Mouse (Mus musculus): ENCODE results near the gene Apoa4.

The Apoa4 gene

DNA sequence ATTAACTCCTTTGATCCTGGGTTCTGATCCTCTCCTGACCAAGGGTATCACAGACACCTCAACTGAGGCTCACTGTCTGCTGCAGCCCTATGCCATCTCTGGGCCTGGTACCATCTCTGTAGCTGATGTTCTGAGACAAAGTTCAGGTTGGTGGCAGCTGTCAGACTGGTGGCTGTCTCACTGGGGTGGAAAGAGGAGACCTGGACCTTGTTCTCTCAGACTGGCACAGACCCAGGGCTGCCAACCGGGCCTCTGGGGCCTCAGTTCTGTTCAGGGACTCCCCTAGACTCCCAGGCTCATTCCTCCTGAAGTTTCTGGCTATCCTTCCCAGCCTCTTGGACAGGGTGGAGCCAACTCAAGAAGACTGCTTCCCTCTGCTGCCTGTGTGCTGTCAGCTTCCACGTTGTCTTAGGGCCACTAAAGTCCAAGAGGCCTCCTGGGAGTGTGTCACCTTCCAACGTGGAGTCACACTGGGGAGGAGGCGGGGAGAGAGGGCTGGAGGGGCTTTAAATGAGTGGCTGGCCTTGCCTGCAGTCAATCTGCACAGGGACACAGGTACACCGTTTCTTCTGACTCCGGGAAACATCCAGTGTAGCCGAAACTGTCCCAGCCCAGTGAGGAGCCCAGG lies at the start of gene Apoa4:
Gene Apoa4, plus strand, starts transcription at position 171 of the 628 bp plus-strand sequence.
- no peak for DNase-seq (ENCODE audit: low read depth, low spot score)

DNA sequence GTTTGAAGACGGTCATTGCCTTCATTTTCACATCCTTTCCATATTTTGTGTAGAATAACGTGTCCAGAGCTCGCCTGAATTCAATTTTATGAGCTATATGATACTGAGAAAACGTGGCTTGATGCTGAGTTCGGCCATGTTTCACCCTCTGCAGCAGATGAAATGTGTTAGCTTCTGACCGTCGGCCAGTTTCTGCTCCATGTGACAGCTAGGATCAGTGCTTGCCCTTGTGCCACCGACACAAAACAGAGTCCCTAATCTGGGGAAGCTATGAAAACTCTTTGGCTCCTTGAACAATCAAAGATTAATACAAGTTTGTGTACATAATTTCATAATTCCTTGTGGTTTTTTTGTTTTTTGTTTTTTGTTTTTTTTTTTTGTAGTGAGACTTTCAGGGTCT lies 49.3 kb upstream of the Apoa4 start:
- DNase-seq (ENCODE audit: low read depth, low spot score) = no peak

DNA sequence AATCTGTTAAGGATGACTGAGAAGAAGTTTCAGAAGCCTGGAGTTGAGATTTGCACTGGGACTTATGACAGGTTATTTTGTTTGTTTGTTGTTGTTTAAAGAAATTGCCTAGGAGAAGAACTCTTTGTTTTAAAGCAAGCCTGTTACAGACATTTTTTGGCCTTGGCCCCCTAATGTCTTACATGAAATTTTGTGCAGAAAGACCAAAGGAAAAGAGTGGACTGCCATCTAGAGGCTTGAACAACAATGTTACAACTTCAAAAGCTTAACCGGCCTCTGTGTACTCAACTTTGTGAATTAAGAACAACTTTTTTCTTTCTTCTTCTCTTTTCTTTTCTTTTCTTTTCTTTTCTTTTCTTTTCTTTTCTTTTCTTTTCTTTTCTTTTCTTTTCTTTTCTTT lies 48.9 kb upstream of the Apoa4 start:
- peak; percentile 50 for DNase-seq (ENCODE audit: low read depth, low spot score)

DNA sequence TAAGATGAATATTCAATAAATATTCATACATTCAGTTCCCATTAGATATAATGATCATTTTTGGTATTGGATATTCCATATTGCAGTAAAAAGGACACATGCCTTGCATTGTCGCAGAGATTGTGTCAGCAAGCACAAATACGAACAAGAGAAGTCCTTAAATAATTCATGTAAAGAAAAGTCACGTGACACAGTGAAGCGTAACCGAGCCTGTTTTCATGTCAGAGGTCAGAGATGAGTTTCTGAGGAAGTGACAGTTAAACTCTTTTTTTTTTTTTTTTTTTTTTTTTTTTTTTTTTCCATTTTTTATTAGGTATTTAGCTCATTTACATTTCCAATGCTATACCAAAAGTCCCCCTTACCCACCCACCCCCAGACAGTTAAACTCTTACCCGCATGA lies 47.9 kb upstream of the Apoa4 start:
- DNase-seq (ENCODE audit: low read depth, low spot score) = no peak

DNA sequence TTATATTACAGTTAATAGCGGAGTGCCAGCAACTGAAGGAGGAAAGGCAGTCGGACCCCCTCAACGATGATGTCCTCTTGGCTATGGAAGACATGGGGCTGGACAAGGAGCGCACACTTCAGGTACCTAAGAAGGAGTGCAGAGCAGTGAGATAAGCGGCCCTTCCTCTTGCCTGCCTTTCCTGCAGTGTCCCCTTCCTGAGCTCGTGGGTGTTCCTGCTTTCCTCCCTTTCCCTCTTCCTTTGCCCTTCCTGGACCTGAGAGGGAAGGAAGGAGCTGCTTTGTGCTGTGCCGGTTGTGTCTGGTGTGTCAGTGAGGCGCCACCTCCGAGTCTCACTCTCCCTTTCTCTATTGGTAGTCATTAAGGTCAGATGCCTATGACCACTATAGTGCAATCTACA lies 45.7 kb upstream of the Apoa4 start:
- DNase-seq (ENCODE audit: low read depth, low spot score) = no peak

DNA sequence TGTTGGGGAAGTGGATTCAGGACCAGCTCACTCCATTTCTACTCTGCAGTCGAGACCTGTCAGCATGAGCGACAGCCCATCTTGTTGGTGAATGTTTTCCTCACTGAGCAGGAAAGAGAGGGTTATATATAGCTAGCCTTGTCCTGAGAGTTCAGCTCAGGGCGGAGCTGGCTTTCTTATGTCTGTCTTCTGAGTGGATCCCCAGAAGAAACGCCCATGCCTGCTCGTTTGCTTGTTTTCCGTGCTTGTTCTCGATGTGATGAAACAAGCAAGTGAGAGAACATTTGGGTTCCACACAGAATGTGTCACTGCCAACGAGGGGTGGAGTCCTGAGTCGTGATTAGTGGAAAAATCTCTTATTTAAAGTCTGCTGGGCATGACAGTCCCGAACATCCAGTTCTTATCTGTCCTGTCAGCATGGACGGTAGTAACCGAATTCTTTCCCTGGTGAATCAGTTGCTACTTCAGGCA lies 43.8 kb upstream of the Apoa4 start:
- no peak for DNase-seq (ENCODE audit: low read depth, low spot score)

DNA sequence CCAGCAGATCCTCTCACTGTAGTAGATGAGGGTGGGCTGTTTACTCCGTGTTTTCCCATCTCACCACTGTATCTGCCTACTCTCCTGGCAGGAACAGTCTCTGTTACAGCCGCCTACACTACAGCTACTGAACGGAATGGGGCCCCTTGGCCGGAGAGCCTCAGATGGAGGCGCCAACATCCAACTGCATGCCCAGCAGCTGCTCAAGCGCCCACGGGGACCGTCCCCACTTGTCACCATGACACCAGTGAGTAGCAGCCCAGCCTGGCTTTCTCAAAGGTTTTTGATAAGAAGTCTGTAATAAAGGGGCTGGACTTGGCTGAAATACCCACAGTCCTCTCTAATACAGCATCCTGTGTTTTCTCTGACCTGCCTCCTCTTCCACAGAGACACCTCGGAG lies 42.0 kb upstream of the Apoa4 start:
- no peak for DNase-seq (ENCODE audit: low read depth, low spot score)

DNA sequence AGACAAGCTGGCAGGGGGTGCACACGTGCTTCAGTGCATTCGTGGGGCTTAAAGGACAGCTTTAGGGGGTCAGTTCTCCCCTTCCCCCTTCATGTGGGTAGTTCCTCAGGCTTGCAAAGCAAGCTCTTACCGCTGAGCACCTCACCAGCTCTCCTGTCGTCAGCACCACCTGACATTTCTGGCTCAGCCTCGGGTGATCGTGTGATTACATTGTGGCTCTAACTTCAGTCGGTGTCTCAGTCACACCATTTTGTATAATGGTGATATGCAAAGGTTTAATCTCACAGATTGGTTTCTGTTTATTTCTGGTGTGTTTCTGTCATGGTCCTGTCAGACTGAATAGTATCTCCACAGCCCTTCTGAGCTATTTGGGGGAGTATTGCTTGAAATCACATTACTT lies 41.6 kb upstream of the Apoa4 start:
- DNase-seq (ENCODE audit: low read depth, low spot score) = no peak

DNA sequence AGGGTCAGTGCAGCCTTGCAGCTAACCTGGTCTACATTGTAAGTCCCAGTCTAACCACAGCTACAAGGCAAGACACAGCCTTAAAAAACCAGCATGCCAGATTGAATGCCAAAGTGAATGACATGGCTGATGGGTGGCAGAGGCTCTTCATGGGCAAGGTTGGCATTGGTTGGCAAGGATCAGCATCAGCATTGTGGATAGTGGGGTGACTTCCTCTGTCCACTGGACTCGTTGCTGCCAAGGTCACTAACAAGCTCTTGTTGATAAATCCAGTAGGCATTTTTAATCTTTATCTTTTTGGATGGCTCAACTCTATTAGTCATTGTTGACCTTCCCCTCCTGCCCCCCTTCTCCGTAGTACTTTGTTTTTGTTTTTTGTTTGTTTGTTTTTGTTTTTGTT lies 40.9 kb upstream of the Apoa4 start:
- no peak for DNase-seq (ENCODE audit: low read depth, low spot score)

DNA sequence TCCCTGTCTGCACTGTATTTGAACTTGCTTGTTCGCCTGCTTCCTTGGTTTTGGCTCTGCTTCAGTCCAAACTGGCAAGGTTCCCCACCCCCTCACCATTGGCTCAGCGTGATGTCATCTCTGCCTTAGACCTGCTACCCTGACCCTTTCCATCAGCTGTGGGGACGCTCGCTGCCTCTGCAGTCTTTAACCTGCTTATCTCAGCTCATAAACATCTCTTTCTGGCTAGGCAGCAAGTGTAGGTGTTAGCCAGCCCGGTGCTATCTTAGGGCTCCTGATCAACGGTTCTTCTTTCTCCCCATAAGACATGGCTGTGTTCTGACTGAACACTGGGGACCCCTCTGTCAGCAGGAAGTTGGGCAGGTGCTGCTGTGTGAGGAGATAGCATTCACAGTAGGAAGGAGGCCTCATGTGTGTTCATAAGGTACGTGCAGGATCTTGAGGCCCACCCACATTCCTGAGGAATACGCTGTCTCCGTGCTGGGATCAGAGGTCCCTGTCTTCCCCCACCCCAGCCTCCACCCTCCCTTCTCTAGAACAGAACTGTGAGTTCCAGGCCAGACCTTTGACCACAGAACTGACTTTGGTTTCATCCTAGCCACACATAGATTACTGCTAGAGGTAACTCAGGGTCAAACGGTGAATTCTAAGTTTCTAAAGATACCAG lies 33.5 kb upstream of the Apoa4 start:
- DNase-seq (ENCODE audit: low read depth, low spot score) = no peak

DNA sequence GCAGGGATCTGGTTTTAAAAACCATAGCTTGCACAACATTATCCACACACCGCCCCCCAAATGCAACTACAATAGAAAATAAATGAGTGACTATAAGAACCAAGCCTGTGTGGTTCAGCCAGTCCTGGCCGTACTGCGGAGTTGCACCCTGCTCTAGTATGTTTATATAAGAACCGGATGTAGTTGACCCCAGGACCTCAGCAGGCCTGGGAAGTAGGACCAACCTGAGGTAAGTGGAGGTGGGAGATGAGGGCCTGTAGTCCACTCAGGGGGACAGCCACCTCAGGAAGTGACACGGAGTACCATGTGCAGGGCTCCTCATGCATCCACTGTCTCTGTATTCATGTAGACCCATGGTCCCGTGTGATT lies 33.0 kb upstream of the Apoa4 start:
- DNase-seq (ENCODE audit: low read depth, low spot score) = no peak

DNA sequence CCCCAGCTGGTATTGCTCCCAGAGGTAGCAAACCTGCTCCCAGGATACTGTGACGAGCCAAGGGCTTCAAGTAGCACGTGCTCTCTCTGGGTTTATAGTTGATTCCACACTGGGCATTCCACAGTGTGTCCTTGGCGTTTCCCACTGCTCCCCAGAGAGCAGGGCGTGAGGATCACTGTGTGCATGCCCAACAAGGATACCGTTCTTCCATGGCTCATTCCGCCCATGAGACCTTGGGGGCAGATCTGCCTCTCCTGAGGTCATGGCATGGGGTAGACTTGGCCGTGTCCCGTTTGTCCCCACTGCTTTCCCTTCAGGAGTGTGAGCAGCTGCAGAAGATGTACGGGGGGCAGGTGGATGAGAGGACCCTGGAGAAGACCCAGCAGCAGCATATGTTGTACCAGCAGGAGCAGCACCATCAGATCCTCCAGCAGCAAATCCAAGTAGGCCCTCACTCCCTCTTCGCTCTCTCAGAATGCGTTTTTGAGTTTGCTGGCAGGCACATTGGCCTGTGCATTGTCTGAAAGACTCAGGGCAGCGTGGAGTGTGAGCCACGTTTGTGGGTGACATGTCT lies 32.0 kb upstream of the Apoa4 start:
- DNase-seq (ENCODE audit: low read depth, low spot score) = no peak

DNA sequence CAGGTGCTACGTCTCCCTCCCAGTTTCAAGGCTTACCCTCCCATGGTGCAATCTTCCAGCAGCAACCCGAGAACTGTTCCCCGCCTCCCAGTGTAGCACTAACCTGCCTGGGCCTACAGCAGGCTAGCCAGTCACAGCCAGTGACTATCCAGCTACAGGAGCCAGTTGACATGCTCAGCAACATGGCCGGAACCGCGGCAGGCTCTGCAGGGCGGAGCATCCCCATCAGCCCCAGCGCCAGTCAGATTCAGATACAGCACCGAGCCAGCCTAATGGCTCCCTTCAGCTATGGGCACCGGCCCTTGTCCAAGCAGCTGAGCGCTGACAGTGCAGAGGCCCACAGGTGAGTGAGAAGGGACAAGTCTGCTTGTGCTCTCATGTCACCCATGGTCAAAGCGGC lies 30.0 kb upstream of the Apoa4 start:
- DNase-seq (ENCODE audit: low read depth, low spot score) = no peak

DNA sequence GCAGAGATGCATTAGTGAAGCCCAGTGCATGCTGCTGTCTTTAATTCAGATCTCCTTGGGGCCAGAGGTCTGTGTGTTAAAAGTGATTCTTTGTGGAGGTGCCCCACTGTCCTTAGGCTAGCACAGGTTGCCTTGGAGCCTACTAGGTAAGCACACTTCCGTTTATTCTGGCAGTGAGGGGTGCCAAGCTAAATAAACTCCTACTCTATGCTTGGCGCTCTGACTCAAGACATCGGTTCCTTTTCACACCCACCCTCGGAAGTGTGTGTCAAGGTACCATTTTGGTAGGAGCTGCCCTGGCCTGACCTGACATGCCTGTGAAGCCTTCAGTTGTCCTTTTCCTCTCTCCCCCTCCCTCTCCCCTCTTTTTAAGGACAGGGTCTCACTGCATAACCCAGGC lies 26.2 kb upstream of the Apoa4 start:
- no peak for DNase-seq (ENCODE audit: low read depth, low spot score)

DNA sequence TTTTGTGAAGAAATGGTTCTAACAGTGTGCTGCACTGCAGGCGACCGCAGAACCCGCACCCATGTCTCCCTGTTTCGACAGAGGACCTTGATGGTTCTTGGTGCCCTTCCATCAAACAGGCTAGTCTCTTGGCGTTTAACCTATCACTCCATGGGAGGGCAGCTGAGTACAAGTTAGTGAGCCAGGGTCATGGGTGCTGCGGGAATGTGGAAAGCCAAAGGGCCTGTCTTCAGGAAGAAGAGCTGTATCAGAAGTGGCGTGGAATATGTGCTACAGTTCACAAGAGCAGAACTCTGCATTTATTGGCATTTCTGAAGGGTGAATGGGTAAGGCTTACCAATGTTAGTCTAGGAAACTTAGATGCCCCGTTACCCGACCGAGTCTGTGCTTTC lies 25.6 kb upstream of the Apoa4 start:
- no peak for DNase-seq (ENCODE audit: low read depth, low spot score)

DNA sequence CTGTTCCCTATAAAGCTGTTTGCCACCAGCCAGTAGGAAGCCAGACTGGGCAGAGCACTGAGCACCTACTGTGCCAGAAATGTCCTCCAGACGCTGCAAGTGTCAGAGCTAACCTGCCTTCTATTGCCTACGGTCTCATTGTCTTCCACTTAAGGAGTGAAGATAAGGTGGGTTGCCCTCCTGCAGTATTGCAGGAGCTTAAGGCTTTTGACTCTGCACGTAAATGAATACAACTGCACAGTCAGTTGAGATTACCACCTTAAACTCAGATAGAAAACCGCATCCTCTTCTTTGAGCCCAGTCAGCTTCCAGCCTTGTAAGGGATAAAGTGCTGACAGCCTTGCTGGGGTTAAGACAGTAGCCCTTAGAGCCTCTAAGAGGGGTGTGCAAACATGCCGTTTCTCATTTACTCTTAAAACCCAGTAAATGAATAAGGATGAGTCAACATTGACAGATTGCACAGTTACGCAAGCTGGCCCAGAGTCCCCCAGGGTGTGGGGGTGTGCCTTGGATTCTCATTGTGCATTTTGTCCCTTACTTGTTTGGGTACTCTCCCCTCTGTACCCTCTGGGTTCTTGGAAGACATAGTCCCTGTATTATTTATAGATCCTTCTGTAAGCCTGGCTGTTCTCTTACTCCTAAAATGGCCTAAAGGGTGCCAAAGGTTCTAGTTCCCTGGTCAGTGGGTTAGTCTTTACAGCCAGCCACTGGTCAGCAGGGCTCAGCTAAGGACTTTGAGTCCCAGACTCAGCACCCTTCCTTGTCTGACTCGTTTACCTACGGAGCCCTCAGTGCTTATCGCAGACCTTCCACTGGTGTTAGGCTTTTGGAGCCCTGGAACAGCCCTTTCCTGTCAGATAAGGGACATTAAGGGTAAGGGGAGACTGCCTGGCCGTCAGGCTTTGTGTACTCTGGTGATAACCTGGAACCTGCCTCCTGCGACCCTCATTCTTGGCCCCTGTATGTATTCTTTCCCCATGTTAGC lies 24.9 kb upstream of the Apoa4 start:
- DNase-seq (ENCODE audit: low read depth, low spot score) = no peak

DNA sequence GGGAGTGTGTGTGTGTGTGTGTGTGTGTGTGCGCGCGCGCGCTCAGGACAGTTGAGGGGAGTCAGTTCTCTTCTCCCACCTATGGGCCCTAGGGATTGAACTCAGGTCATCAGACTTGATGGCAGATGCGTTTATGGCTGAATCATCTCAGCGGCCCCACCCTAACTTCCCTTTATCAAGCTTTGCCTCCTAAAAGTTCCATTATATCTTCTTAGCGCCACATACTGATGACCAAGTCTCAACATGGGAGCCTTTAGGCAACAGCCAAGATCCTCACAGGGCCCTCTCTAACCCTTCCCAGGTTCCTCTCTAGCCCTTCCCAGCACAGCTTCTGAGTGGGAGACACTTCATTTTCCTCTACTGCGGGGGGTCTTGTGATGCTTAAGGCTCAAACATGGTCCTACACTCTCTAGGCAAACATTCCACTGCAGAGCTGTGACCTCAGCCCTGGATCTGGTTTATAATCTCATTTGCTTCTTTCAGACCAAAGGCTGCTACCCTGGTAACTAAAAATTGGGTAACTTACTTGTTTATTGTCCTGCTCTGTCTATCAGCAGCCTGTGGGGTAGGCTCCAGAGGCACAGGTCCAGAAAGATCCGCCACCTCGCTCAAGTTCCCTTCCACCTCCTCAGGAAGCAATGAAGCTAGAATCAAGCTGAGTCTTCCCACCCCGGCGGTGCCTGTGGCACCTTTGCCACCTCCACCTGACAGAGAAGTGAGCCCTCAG lies 23.6 kb upstream of the Apoa4 start:
- DNase-seq (ENCODE audit: low read depth, low spot score) = no peak

DNA sequence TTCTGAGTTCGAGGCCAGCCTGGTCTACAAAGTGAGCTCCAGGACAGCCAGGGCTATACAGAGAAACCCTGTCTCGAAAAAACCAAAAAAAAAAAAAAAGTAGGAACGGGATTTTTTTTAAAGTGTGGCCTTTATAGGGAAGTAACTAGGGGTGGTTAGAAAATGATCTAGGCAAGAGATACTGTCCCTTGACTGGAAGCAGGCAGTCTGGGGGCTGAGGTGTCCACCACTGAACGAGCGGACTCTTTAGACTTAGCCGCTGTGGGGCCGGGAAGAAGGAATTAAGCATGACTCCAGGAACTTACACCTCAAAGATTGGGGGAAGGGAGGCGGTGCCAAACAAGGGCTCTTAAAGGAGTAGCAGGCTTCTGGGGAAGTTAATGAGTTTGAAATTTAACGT lies 22.3 kb upstream of the Apoa4 start:
- no peak for DNase-seq (ENCODE audit: low read depth, low spot score)

DNA sequence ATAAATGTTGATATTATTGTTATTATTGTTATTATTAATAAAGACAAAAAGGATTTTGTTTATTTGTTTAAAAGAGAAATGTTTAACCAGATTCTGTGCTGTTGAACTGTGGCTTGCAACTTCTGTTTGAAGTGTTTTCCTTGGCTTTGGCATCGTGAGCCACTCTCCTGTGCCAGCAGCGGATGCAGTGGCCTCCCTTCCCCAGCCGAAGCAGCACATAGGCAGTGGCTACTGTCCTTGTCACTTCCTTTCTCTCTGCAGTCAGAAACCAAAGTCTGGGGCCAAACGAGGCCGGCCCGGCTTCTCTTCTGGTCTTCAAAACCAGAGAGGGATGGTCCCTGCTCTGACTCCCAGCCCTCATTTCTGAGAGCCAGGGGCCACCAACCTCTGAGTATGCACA lies 17.4 kb upstream of the Apoa4 start:
- DNase-seq (ENCODE audit: low read depth, low spot score) = no peak

DNA sequence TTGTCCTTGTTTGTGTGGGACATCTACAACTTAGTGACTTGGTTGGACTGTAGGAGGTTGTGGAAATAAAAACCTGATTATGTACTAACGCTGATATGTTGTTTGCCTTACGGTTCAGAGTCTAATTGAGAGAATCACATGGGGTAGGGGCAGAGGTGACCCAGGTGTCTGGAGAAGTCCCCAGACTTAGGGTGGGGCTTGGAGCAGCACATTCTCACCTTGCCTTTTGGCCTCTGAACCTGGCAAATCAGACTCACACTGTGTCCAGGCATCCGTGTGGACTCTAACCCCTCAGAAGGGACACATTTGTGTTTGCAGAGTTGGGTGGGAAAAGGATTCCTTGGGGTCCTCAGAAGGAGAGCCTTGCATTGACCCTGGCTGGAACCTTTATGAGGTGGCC lies 16.4 kb upstream of the Apoa4 start:
- no peak for DNase-seq (ENCODE audit: low read depth, low spot score)

DNA sequence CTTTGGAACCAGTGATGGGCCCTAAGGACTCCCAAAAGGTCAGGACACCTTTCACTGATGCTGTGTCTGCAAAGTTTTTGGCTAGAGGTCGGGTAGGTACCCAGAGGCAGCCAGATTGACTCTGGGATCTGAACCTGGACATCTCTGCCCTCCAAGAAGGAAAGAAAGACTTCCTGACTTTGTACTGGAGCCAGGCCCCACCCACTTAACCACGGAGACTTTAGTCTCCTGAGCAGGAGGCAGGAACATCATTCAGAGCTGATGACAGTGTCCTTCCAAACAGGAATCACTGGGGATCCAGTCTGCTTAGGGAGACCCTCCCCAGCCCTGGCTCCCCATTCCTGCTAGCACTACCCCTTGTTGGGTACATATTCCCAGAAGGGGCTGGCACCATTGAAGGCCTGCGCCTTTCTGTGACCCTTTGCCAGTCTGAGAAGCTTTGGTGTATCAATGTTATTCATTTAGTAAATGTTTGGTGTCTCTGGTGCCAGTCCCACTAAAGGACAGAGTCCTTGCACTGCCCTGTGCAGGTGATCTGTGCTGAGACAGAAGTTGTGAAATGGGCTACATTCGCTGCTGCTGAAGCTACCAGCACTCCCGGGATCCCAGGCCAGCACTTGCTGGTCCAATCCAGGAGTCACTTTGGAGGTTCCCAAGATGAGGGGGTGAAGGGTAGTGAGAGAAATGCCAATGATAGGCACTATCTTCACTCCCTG lies 15.4 kb upstream of the Apoa4 start:
- no peak for DNase-seq (ENCODE audit: low read depth, low spot score)

Measured in A20 (cell line).